Mouse (Mus musculus) T-helper 17 cell (primary cell): ENCODE measurements around the gene Igfbp2.

Experiments used
- in situ Hi-C, 2 experiments: fragments of 300-600 bp; cut with MboI, MseI; formaldehyde crosslinking; loops; 1 replicate in 1 of 2; 2 replicates in 1 of 2; pipeline ENCODE4 v1.15.1; 2025; ENCODE audit warnings: high pct_unique_total_duplicates in 2 of 2

Gene Igfbp2

DNA sequence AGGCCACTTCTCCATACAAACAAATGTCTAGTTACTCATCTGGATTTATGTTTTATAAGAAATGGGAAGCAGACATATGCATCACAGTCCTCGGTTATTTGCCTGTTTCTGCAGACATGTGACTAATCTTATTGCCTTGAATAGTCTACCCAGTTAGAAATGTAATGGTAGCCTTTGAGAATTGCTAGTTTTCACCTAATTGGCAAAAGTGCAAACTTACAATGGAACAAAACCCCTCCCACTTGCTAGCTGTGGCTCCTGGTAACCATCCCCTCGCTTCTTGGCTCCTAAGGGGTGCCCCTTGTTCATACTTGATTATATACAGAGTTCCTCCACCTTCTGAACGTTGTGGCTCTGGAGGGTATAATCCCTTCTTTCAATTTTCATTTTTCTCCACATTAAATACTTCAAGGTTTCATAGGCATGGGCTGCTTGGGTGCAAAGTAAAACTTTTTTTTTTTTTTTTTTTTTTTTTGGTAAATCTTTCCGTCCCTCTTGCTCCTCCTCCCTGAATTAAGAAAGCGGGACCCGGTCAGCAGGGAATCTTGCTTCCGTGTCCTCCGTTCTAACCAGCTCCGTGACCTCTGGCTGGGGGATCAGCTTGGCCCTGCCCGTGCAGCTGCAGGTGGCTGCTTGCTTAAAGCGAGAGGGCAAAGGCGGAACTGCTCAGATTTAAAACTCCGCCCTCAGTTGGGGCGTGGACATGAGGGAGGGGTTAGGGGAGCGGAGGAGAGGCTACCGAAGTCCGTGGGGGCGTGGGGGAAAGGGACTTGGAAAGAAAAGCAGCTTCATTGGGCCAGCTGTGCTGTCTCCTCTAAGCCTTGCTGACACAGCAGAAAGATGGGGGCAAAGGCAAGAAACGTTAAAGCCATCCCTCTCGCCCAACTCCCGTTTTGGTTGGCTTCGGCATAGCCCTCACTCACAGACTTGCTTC lies 45.6 kb downstream of the Igfbp2 start:
- in situ Hi-C loops: loop anchor here (5.0 to 25.0 kb wide), 5 partner anchors 555 to 1745 kb away; partner anchors contain the start of genes Tmbim1 (in 1 of the 2) and Xrcc5 (in 1 of the 2)

DNA sequence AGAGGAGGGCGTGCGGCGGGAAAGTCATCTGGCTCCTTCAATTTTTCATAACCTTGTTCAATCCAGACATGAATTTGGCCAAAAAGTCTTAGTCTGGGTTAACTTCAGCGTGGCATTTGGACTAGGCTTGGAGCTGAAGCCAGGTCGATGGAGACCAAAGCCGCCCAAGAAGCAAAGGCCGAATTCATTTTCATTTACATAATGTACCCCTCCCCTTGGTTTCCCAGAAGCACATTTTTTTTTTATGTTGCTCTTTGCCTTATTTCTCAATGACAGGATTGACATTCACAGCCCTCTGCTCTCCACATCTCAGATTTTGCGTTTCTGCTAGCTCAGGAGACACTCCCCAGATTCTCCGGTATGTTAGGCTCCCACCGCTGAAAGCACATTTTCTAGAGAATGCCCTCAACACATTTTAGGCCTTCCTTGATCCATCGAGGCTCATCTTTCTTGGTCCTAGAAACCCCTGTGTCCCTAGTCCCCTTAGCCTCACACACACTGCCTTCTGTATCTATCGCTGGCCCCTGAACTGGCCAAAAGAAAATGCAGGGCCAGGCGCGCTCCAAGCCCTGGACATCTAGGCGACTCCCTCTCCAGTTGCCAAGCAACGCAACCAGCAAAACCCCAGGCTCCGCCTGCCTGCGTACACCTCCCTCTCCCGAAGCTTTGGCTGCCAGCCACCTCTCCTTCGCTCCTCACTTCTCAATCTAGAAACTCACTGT lies 46.5 kb downstream of the Igfbp2 start:
- in situ Hi-C loops: loop anchor here in 1 of 2 experiments (25.0 kb wide), 2 partner anchors 558 to 1442 kb away; partner anchors contain the start of genes Tmbim1 and Xrcc5

- in situ Hi-C loops: loop anchor here in 1 of 2 experiments (25.0 kb wide), 2 partner anchors 559 to 1441 kb away; partner anchors contain the start of genes Tmbim1 and Xrcc5
Observed at GRCm38 (mm10) chr1:72871337-72871696, 47.0 kb downstream of the Igfbp2 start.

DNA sequence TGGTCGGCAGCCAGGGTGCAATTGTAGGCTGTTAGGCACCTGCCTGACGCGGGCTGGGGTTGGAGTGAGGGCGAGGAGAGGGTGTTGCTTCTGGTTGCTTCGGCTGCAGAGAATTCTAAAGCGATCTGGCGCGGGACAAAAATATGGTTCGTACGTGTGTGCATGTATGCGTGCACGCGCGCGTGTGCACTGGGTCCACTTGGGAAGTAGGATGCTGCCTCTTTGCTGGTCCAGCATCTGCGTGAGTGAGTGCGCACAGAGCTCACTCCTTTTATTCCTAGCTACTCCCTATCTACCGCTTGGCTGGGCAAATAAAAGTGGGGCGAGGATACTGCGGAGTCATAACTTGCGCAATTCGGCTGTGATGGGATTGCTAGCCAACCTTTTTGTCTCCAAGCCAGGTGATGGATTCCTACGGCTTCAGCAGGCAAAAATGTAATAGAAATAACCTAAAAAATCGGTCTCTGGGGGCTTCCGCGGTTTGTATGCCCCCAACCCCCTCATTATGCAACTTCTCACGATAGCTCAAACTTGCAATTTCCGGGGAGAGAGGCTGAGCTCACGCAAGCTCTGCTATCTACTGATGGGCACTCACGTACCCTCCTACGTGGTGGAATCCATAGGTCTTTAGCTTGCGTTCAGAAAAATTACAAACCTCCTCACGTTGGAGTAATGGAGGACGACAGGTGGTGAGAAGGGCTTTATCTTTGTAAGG lies 47.6 kb downstream of the Igfbp2 start:
- in situ Hi-C loops: loop anchor here in 1 of 2 experiments (25.0 kb wide), 2 partner anchors 560 to 1440 kb away; partner anchors contain the start of genes Tmbim1 and Xrcc5

DNA sequence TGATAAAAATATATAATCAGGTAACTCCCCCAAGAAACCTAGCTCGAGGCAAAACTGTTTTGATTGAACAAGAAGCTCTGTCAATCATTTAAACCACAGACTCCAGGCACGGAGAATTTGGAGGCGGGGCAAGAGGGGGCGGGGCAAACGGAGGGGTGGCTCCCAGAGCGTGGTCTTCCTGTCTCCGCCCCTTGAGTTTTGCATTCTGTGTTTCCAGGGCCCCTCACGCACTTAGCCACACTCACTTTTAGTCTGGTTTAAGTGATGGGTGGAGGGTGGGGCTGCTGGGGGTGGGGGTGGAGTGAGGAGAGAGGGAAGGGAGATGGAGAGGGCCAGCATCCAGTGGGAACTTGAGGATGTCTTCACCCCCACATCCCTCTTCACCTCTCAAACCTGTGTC lies 48.2 kb downstream of the Igfbp2 start:
- in situ Hi-C loops: loop anchor here in 1 of 2 experiments (25.0 kb wide), 2 partner anchors 560 to 1440 kb away; partner anchors contain the start of genes Tmbim1 and Xrcc5

- in situ Hi-C loops: loop anchor here in 1 of 2 experiments (25.0 kb wide), 2 partner anchors 561 to 1439 kb away; partner anchors contain the start of genes Tmbim1 and Xrcc5
Observed at GRCm38 (mm10) chr1:72873078-72873477, 48.8 kb downstream of the Igfbp2 start.

- in situ Hi-C loops: loop anchor here in 1 of 2 experiments (25.0 kb wide), 2 partner anchors 561 to 1439 kb away; partner anchors contain the start of genes Tmbim1 and Xrcc5
Observed at GRCm38 (mm10) chr1:72873511-72874286, 49.4 kb downstream of the Igfbp2 start.

DNA sequence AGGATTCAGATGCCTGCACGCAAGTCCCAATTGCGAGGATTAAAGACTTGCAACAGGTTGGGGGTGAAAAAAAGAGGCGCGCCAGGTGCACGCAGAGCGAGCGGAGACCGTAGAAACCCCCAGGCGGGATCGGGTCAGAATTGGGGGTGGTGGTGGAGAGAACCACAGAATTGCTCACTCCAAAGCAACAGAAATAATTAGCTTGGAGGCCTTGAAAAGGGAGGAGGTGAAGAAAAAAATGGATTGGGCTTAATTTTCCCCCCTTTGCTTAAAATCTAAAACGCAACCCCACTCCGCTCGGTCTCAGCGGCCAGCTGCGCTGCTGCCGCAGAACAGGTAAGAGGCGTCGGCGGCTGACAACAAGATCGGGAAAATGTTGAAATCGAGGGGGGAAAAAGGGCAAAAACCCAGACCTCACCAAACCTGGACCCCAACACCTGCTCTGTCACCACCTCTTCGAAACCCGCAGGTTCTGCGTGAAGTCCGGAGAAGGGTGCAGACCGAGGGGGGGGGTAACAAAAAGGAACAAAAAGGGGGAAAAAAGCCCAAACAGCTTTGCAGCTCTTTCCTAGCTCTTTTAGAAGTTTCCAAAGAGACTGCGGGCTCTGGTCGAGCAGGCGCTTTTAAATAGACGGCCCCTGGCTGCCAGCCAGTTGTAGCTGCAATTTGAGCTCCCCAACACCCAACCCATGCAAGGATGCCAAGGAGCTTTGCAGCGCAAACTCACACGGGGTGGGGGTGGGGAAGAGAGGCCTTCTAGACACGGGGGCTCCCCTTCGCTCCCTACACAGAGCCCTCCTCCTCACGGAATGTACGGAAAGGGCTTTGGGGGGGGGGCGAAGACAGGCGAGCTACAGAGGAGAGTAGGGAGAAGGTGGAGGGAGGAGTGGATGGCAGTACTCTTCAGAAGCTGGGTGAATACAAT lies 50.2 kb downstream of the Igfbp2 start, which contains the start of gene Igfbp5:
Gene Igfbp5, minus strand, starts transcription at position 598 of the 925 bp plus-strand sequence.
- in situ Hi-C loops: loop anchor here in 1 of 2 experiments (25.0 kb wide), 2 partner anchors 562 to 1438 kb away; partner anchors contain the start of genes Tmbim1 and Xrcc5

DNA sequence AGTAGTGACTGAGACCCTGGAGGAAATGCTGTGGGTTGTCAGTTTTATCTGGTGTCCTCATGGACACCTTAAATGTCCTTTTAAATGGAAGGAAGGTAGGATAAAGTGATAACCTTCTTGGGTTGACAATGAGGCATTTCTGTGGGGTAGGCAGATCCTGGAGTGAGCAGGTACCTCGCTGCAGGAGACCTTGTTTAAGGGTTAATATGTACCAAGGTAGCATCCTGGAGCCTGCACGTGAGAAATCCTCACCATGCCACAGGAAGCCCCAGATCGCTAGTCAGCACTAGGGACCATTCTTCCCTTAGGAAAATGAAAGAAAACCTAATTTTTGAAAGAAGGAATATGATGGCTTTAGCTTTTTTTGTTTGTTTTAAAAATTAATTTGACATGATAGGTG lies 51.4 kb downstream of the Igfbp2 start:
- in situ Hi-C loops: no loop called here

- in situ Hi-C loops: no loop called here
Observed at GRCm38 (mm10) chr1:72876111-72876510, 51.8 kb downstream of the Igfbp2 start.

GRCm38 (mm10) chr1:72877892-72878291 lies 53.6 kb downstream of the Igfbp2 start:
- in situ Hi-C loops: no loop called here

GRCm38 (mm10) chr1:72878473-72879318 lies 54.4 kb downstream of the Igfbp2 start:
- in situ Hi-C loops: no loop called here

GRCm38 (mm10) chr1:72879319-72879634 lies 55.0 kb downstream of the Igfbp2 start:
- in situ Hi-C loops: no loop called here

DNA sequence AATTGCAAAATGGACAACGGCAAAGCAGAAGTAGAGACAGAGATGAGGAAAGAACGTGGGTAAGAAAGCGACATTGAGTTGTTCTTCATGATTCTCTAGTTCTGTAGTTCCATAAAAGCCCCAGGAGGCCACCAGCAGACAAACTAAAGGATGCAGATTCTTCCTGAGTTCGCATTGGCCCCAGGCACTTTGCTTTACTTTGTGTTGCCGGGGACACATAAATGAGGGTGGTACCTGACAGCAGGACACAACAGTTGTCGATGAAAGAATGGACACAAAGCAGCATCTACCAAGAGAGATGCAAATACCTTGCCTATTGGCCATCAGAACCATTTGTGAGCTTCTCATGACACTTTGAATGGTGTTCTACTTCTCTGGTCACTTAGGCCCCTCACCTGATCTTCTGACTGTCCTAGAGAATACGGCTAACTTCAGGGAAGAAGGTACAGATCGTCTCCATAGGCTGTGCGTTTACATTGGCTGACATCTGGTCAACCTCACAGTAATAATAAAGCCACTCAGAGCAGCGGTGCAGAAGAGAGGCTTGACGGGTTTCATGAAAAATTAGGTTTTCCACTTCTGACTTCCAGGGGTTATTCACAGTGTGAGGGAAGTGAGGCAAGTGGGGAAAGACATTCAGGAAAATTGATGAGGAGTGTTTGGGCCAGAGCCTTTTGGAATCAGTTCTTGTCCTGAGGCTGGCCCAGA lies 61.0 kb downstream of the Igfbp2 start:
- in situ Hi-C loops: no loop called here

DNA sequence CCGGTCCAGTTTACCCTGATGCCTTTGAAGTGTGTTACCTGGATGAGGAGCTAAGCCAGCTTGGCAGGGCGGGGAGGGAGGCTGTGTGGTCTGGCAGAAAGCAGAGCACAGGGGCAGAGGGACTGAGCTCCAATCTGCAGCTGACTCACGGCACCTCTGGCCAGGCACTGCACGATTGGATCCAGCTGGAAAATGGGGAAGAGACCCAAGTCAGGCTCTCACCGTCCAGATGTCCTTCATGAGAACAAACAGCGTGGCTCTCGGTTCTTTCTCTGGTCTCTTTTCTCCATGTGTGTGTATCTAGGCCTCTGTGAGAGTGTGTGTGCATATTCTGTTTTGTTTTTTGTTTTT lies 61.5 kb downstream of the Igfbp2 start:
- in situ Hi-C loops: no loop called here

DNA sequence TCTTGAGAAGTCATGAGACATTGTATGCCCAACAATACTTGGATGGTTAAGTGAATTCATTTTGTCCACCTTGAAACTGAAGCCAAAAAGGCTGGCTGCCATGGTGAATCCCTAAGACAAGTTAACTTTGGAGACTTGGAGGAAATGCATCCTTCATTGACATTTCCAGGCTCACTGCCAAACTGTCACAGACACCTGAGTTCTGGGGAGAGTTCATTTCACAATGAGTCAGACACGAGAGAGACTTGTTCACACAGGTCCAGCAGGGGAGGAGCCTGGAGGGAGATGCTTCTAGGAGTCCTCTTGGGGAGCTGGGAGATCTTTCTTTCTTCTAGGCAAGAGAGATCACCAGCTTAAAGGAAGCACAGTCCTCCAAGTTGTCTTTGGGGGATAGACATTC lies 63.6 kb downstream of the Igfbp2 start:
- in situ Hi-C loops: no loop called here

- in situ Hi-C loops: no loop called here
Observed at GRCm38 (mm10) chr1:72895821-72896220, 71.5 kb downstream of the Igfbp2 start.
